Mouse (Mus musculus) activated CD4-positive, CD25-positive, alpha-beta regulatory T cell, adult 4 months (primary cell): ENCODE measurements around the gene Tmem101. TPM values are rescaled to one million over a fixed set of nuclear protein-coding genes. Genes with fewer than 3 reads are reported as not detected.
"Not testable (repeated sequence)": the region's sequence is repeated elsewhere in the genome, so short reads cannot be mapped to it uniquely, and the experiment has no call there.

Experiments used
- ATAC-seq: one replicate; pipeline ENCODE4 v1.8.0; 2017
- polyA plus RNA-seq, 2 experiments: library from polyadenylated mRNA; unstranded; fragments of 100-300 nt; shearing (Covaris generic); gene quantifications; one replicate each; pipeline ENCODE4 v1.2.1; 2017

The Tmem101 gene
- 10 to 100 TPM; 13.5 to 15.4 TPM for polyA plus RNA-seq

DNA sequence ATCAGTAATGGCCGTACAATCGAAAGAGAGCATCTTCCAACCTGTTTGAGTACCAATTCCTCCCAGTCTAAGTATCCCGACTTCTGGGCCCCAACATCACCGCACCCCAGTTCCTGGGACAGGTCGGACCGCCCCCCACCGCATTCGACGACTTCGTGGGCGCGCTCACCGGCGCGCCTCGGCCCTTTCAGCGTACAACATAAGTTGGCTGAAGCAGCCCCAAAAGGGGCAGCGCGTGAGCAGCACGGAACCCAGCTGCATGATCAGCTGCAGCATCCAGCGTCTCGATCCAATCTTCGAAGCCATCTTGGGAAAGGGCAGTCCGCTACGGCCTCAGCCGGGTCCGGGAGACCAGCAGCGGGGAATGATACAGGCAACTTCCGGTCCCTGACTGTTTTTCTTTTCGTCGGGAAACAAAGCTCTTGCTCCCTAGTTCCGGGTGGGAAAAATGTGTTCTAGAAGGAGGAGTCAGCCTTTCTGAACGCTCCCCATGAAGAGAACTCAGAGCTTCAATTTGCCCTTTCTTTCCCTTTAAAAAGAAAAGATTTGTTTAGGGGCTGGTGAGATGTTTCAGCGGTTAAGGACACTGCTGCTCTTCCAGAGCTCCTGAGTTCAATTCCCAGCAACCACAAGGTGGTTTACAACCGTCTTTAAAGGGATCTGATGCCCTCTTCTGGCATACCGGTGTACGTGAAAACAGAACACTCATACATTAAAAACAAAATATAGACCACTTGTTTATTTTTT lies at the start of gene Tmem101:
Gene Tmem101, minus strand, starts transcription at position 366 of the 747 bp plus-strand sequence.
- ATAC-seq, result peak; percentile 40

GRCm38 (mm10) chr11:102201408-102201821 lies 45.2 kb upstream of the Tmem101 start:
- no peak for ATAC-seq

GRCm38 (mm10) chr11:102199856-102200255 lies 43.7 kb upstream of the Tmem101 start:
- no peak for ATAC-seq

DNA sequence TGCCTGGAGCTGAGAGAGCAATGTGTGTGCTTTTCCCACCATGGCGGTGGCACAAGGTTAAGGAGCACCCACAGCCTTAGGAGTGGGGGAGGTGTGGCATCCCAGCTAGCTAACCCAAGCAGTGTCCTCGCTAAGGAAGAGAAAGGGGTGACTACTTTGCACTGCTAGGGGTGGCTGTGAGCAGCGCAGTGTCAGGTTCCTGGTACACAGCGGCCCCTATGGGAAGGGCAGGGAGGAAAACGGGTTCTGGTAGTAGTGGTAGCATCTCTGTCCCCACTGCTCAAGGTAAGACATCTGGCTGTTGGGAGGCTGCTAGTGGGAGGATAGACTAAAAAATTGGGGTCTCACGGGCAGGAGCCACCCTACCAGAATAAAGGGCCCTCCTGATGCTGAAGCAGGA lies 42.0 kb upstream of the Tmem101 start:
- ATAC-seq, result no peak

- ATAC-seq, result no peak
Observed at GRCm38 (mm10) chr11:102196018-102196797, 40.0 kb upstream of the Tmem101 start.

DNA sequence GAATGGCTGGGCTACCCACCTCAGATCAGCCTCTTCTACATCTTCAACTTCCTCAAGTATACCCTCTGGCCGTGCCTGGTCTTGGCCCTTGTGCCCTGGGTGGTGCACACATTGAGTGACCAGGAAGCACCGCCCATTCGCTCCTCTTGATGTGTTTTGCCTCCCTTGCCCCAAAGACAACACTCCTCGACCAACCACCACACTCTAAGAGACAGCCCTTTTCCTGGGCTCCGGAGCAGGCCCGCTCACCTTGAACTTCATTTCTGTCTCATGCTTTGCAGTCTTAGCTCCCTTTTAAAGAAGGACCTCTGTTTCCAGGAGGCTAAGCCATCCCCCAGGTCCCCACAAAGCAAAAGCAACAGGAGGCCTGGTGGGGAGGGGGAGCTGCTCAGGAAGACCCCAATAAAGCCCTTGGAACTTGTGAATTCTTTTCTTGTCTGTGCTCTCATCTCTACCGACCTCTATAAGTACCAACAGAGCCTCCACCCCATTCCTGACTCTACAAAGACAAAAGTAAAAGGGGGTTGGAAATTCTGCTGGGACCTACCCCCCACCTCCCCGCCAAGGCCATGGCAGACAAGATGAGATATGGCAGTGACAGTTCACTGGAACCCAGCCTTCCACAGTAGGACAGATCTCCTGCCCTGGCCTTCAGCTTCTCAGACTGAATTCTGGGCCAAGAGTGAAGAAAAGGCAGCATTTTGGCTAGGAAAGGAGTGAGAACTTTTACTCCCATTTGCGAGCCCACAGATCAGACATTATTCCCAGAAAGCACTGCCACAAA lies 37.6 kb upstream of the Tmem101 start:
- no peak for ATAC-seq

DNA sequence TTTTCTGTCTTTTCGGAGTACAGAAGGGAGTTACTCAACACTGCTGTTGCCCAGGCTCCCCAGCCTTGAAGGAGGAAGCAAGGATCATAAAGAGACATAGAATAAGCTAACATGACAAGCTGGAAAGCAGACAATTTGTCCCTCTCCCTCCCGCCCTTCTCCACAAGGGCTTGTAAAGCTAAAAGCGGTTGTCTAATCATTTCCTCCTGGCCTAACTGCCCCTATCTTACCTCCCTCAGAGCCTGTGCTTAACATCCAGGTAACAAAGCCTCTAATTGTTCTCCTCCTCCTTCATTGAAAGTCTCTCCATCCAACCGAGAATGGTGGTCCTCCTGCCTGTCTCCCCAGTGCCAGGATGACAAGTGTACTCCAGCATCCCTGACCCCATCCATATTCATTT lies 34.6 kb upstream of the Tmem101 start:
- no peak for ATAC-seq

- peak; percentile 73 for ATAC-seq
Observed at GRCm38 (mm10) chr11:102189461-102190436, 33.5 kb upstream of the Tmem101 start, which contains the start of gene G6pc3. G6pc3 (plus strand) TSS chr11:102189620.

DNA sequence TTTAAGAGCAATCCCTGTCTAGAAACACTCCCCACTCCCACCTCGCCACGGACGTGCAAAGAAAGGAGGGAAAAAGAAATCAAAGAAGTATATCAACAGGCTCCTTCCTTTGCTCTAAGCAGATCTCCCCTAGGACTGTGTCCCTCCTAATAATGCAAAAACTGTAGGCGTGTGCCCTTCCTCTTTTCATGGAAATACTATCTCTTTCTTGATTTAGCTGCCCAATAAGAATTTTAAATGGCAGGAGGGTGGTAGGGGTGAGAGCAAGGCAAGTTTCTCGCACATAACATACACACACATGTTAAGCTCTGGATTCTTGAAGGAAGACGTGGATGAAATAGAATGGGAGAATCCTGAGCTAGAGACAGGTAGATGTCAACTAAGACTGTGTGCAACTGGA lies 32.8 kb upstream of the Tmem101 start:
- ATAC-seq, result no peak

- ATAC-seq, result no peak
Observed at GRCm38 (mm10) chr11:102186235-102186634, 30.0 kb upstream of the Tmem101 start.

- no peak for ATAC-seq
Observed at GRCm38 (mm10) chr11:102185677-102186076, 29.5 kb upstream of the Tmem101 start.

GRCm38 (mm10) chr11:102184646-102185495 lies 28.7 kb upstream of the Tmem101 start, which contains the start of gene Lsm12:
Lsm12 (minus strand) TSS chr11:102185296.
- ATAC-seq, result peak; percentile 75

GRCm38 (mm10) chr11:102184253-102184645 lies 28.0 kb upstream of the Tmem101 start:
- ATAC-seq, result no peak

- no peak for ATAC-seq
Observed at GRCm38 (mm10) chr11:102179836-102180235, 23.6 kb upstream of the Tmem101 start.

GRCm38 (mm10) chr11:102168689-102169088 lies 12.5 kb upstream of the Tmem101 start:
- ATAC-seq, result no peak

DNA sequence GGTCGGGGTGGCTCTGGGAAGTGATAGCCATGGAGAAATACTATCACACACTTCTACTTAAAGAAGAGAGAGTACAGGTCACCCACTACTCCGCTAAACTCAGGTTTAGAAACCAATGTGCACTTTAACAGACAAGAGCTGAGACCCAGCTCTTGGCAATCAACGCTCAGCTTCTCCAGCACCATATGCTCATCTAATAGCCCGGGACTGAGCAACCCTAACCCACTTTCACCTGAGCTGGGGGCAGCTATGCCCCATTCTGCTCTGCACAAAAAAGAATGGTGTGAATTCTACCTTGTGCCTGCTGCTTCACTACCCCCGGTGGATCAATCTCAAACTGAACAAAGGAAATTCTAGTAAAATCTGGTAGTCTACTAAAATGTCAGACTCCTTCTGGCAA lies 11.3 kb upstream of the Tmem101 start:
- ATAC-seq, result no peak

DNA sequence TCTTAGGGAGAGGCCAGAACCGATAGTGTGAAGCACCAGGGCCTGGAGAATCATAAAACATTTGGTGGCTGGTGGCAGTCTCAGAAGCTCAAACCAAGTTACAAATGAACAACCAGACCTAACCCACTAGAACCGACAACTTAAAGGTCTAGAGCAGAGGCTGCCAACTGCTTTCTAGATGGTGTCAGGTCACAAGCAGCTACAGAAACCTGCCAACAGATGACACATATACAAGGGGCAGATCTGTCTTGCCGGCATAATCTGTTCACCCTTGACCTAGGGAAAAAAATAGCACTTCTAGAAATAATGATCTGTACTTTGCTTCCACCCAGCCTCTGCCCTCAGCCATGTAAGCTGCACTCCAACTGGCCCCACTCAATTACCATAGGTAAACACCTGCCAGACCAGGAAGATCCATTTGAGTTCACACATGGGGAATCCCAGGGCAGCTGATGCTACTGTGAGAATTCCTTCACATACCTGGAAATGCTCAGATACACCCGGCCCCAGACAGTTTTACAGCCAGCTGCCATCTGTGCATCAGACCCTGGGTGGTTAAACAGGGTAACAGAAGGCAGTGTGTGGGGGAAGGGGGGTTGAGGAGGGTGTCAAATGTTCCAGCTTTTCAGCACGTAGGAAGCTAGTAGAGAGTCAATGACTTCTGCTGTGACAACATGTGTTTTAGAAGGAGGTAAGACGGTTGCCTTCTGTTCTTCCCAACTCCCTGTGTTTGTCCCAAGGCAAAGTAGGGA lies 9.9 kb upstream of the Tmem101 start:
- no peak for ATAC-seq

DNA sequence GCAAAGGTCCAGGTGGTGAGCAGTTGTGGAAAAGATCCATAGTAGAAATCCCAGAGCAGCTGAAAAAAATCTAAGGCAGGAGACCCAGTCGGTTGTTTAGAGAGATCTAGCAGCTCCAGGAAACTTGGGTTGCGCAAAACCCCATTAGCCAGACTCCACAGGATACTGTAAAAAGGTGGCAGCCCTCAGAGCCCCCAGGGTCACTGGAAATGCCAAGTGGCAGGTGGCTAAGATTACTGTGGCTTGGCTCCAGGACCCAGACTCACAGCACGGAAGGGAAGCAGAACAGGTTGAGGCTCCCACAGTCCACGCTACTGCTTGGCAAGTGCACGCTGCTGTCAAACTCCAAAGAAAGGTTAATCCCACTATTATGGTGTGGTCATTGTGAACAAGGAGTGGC lies 3.6 kb upstream of the Tmem101 start:
- ATAC-seq, result no peak

DNA sequence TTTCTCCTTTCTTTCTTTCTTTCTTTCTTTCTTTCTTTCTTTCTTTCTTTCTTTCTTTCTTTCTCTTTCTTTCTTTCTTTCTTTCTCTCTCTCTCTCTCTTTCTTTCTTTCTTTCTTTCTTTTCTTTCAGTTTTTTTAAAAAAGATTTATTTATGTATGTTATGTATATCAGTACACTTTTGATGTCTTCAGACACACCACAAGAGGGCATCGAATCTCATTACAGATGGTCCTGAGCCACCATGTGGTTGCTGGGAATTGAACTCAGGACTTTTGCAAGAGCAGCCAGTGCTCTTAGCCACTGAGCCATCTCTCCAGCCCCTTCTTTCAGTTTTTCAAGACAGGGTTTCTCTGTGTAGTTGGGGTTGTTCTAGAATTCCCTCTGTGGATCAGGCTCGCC lies 1.8 kb upstream of the Tmem101 start:
- not testable (repeated sequence) for ATAC-seq

DNA sequence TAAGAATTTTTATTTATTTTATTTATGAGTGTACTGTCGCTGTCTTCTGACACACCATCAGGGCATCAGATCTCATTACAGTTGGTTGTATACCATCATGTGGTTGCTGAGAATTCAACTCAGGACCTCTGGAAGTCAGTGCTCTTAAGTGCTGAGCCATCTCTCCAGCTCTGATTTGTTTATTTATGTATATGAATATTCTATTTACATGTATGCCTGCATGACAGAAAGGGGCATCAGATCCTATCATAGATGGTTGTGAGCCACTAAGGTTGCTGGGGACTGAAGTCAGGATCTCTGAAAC lies 534 bp upstream of the Tmem101 start:
- no peak for ATAC-seq
